Mouse (Mus musculus) liver, embryonic 14 days (tissue): ENCODE measurements around the gene Prr15. TPM values are rescaled to one million over a fixed set of nuclear protein-coding genes. Genes with fewer than 3 reads are reported as not detected.

Source experiments
- polyA plus RNA-seq: library from polyadenylated mRNA; depleted of rRNA; stranded (reverse); fragments of >200 nt; gene quantifications from 2 replicates; pipeline ENCODE4 v1.2.3, GENCODE M21; 2012; rRNA removed

Gene Prr15
- polyA plus RNA-seq = 0.35 and 0.38 TPM in 2 replicates

DNA sequence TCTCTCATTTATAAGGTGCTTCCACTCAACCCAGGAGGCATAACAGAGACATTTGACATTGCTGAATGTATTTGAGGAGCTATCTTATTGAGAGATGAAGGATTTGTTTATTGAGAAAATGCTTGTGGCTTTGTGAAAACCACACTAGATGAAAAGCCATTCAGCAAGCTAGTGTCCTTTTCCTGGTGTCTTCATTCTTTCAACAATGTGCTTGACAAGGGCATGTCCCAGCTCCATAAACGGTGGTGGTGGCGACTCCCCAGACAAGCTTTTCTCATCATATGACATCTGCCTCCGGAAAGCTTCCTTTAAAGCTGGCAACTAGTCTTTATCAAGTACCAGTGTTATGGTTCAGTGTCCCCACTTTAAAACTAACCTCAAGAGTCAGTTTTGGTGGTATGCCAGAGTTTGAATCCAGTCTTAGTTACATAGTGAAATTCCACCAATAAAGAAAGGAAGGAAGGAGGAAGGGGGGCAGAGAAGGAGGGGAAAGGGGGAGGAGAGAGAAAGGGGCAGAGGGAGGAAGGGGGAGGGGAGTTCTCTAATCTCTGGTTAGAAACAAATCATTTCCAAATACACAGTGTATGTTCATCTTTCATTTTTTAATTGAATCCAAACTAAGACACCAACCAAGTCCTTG lies at the start of gene Prr15:
Gene Prr15, plus strand, starts transcription at position 590 of the 640 bp plus-strand sequence.

Other genes with a start within 250 kb of the Prr15 start
- 0.18 and 0.25 TPM in 2 replicates for gene Wipf3, start 103.8 kb downstream of the Prr15 start, polyA plus RNA-seq
- 0.03 and 0.10 TPM in 2 replicates for gene Scrn1, start 240.7 kb downstream of the Prr15 start, polyA plus RNA-seq